Mouse (Mus musculus) midbrain, embryonic 16.5 days (tissue): Measurements from ENCODE around the gene Dynlt1c. TPM values are rescaled to one million over a fixed set of nuclear protein-coding genes. Genes with fewer than 3 reads are reported as not detected.
"Not testable (repeated sequence)": the region's sequence is repeated elsewhere in the genome, so short reads cannot be mapped to it uniquely, and the experiment has no call there.

Experiments
- ATAC-seq: fragments of 200-750 bp; cut with Nextera tagmentation; 2 replicates; pipeline ENCODE4 v1.8.0; 2017; ENCODE audit warnings: moderate TSS enrichment
- H3K27ac ChIP-seq: fragments of 300-500 bp; sonication (generic); 2 replicates; pipeline ENCODE4 v1.5.1; 2014; ENCODE audit warnings: mild to moderate bottlenecking, low read length, mixed read lengths
- H3K27me3 ChIP-seq: fragments of 300-500 bp; sonication (generic); 2 replicates; pipeline ENCODE4 v1.6.1; 2014; ENCODE audit warnings: low read depth, low read length, mixed read lengths; ENCODE audit not compliant: control insufficient read depth, insufficient read depth
- H3K36me3 ChIP-seq: fragments of 300-500 bp; sonication (generic); 2 replicates; pipeline ENCODE4 v1.6.1; 2014; ENCODE audit warnings: mild to moderate bottlenecking, low read length, moderate library complexity, mixed read lengths; ENCODE audit not compliant: control insufficient read depth, insufficient read depth
- H3K4me1 ChIP-seq: fragments of 300-500 bp; sonication (generic); 2 replicates; pipeline ENCODE4 v1.6.1; 2014; ENCODE audit warnings: mild to moderate bottlenecking, low read length, mixed read lengths; ENCODE audit not compliant: control insufficient read depth, insufficient read depth
- H3K4me2 ChIP-seq: fragments of 300-500 bp; sonication (generic); 2 replicates; pipeline ENCODE4 v1.6.1; 2014; ENCODE audit warnings: mild to moderate bottlenecking, low read length, mixed read lengths
- H3K4me3 ChIP-seq: fragments of 300-500 bp; sonication (generic); 2 replicates; pipeline ENCODE4 v1.5.1; 2014; ENCODE audit warnings: low read depth, mild to moderate bottlenecking, low read length, moderate library complexity, mixed read lengths
- H3K9ac ChIP-seq: fragments of 300-500 bp; sonication (generic); 2 replicates; pipeline ENCODE4 v1.6.1; 2014; ENCODE audit warnings: low read depth, low read length, mixed read lengths
- H3K9me3 ChIP-seq: fragments of 300-500 bp; sonication (generic); replicated peaks from 2 replicates; pipeline ENCODE4 v1.6.1; 2014; ENCODE audit warnings: mild to moderate bottlenecking, low read length, mixed read lengths; ENCODE audit not compliant: control insufficient read depth, poor library complexity, severe bottlenecking
- WGBS: fragments of 180-500 bp; shearing (Covaris S2); extraction: QIAGEN DNeasy Blood & Tissue Kit; methylation state at CpG from one replicate; pipeline ENCODE4 v1.1.7; 2014; 5-methylcytosine and 5-hydroxymethylcytosine counted together
- polyA plus RNA-seq: library from polyadenylated mRNA; unstranded; fragments of >200 nt; fragmentation: Nextera tagmentation; extraction: Ambion mirVana; gene quantifications from 2 replicates; pipeline ENCODE4 v1.2.1, GENCODE M21; 2015

Dynlt1c gene
- 61.5 and 73.2 TPM in 2 replicates for polyA plus RNA-seq

DNA sequence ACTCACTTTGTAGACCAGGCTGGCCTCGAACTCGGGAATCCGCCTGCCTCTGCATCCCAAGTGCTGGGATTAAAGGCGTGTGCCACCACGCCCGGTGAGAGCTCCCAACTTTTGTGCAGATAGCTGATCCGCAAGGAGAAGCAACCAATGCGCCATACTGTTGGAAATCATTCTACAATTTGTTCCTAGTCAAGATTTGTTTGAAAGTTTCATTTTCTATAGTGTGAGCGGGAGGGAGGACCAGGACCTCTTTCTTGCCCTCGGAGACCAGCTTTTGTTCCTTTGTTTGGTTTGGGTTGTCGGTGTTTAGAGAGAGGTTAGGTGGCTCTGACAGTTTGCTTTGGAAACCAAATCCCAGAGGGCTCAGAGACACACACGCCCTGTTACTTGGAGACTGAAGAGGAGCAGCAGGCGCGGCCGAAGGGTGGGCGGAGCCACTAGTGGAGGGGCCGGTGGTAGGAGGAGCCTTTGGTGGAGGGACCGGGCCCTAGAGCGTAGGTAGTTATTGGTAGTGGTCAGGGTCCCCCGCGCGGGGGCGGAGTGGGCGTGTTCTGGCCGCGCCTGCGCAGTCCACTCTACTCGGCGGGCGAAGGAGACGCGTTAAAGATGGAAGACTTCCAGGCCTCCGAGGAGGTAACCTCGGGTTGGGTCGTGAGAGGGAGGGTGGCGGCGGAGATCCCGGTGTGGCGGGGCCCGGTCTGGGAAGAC lies at the start of gene Dynlt1c:
Gene Dynlt1c (plus strand): TSS at position 468 of the 708 bp plus-strand sequence.
- peak within 1 kb of the TSS; percentile 67; the same call in 1 of the 2 replicates for H3K27ac ChIP-seq
- not testable (repeated sequence) for H3K36me3 ChIP-seq, H3K27me3 ChIP-seq, H3K9me3 ChIP-seq, H3K4me1 ChIP-seq
- peak; percentile 95 for ATAC-seq
- peak within 1 kb of the TSS; percentile 47 for H3K4me2 ChIP-seq
- 5% methylated on average over 25 of the region's 40 CpGs for WGBS
- peak within 1 kb of the TSS; percentile 41; the same call in 1 of the 2 replicates for H3K9ac ChIP-seq
- H3K4me3 ChIP-seq = peak within 1 kb of the TSS; percentile 33

GRCm38 (mm10) chr17:6553798-6554197 lies 47.7 kb upstream of the Dynlt1c start:
- H3K27ac ChIP-seq, H3K4me1 ChIP-seq, H3K36me3 ChIP-seq, H3K9ac ChIP-seq, H3K27me3 ChIP-seq, H3K4me3 ChIP-seq, H3K9me3 ChIP-seq, H3K4me2 ChIP-seq: not testable (repeated sequence)
- no CpG with 5 or more reads among the region's 4 CpGs for WGBS
- peak; percentile 64; the same call in 1 of the 2 replicates for ATAC-seq

- ATAC-seq, H3K9me3 ChIP-seq: not testable (repeated sequence)
- WGBS = no CpG with 5 or more reads among the region's 5 CpGs
Measured at GRCm38 (mm10) chr17:6554243-6554642, 47.2 kb upstream of the Dynlt1c start.

GRCm38 (mm10) chr17:6559447-6560133 lies 41.9 kb upstream of the Dynlt1c start:
- H3K4me1 ChIP-seq, H3K9me3 ChIP-seq, H3K4me3 ChIP-seq, H3K36me3 ChIP-seq, H3K4me2 ChIP-seq, H3K27me3 ChIP-seq, H3K9ac ChIP-seq, H3K27ac ChIP-seq: not testable (repeated sequence)
- ATAC-seq = peak; percentile 67
- no CpG with 5 or more reads among the region's 4 CpGs for WGBS

More at GRCm38 (mm10) chr17:6554243-6554642, 47.2 kb upstream of the Dynlt1c start:
- not testable (repeated sequence) for H3K4me1 ChIP-seq, H3K4me3 ChIP-seq, H3K27me3 ChIP-seq, H3K4me2 ChIP-seq, H3K36me3 ChIP-seq, H3K27ac ChIP-seq, H3K9ac ChIP-seq

DNA sequence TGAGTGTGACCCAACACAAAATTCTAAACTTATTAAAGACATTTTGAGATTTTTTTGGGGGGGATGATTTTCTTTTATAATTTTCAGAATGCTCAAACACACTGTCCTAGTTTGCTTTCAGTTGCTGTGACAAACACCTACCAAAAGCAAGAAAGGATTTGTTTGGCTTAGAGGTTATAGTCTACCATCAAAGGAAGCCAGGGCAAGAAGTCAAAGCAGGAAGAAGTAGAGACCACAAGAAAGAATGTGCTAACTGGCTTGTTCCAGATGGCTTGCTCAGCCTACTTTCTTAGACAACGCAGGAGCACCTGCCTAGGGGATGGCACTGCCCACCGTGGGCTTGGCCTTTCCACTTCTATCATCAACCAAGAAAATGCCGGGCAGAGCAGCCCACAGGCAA lies 36.6 kb upstream of the Dynlt1c start:
- not testable (repeated sequence) for H3K9me3 ChIP-seq, H3K4me2 ChIP-seq, H3K27ac ChIP-seq, H3K4me3 ChIP-seq, H3K4me1 ChIP-seq, ATAC-seq, H3K27me3 ChIP-seq, H3K36me3 ChIP-seq, H3K9ac ChIP-seq
- 95% methylated on average over 3 of the region's 3 CpGs for WGBS

- ATAC-seq, H3K4me3 ChIP-seq, H3K4me2 ChIP-seq, H3K27me3 ChIP-seq, H3K9me3 ChIP-seq, H3K27ac ChIP-seq, H3K4me1 ChIP-seq, H3K36me3 ChIP-seq, H3K9ac ChIP-seq: not testable (repeated sequence)
- 68% methylated on average over 4 of the region's 8 CpGs for WGBS
Measured at GRCm38 (mm10) chr17:6567908-6568307, 33.6 kb upstream of the Dynlt1c start.

- not testable (repeated sequence) for ATAC-seq, H3K9ac ChIP-seq, H3K36me3 ChIP-seq, H3K27me3 ChIP-seq, H3K27ac ChIP-seq, H3K4me3 ChIP-seq, H3K4me2 ChIP-seq, H3K9me3 ChIP-seq, H3K4me1 ChIP-seq
- WGBS = 96% methylated on average over 9 of the region's 11 CpGs
Measured at GRCm38 (mm10) chr17:6571296-6571695, 30.2 kb upstream of the Dynlt1c start.

- H3K27ac ChIP-seq, H3K36me3 ChIP-seq, H3K9ac ChIP-seq, H3K27me3 ChIP-seq, H3K4me2 ChIP-seq, H3K9me3 ChIP-seq, ATAC-seq, H3K4me1 ChIP-seq, H3K4me3 ChIP-seq: not testable (repeated sequence)
- no CpG with 5 or more reads among the region's 1 CpGs for WGBS
Measured at GRCm38 (mm10) chr17:6572202-6572601, 29.3 kb upstream of the Dynlt1c start.

GRCm38 (mm10) chr17:6575376-6575775 lies 26.1 kb upstream of the Dynlt1c start:
- H3K27ac ChIP-seq, ATAC-seq, H3K4me1 ChIP-seq: not testable (repeated sequence)

More at GRCm38 (mm10) chr17:6575376-6575775, 26.1 kb upstream of the Dynlt1c start:
- not testable (repeated sequence) for H3K36me3 ChIP-seq, H3K9me3 ChIP-seq, H3K4me3 ChIP-seq, H3K4me2 ChIP-seq, H3K9ac ChIP-seq, H3K27me3 ChIP-seq
- 93% methylated on average over 8 of the region's 8 CpGs for WGBS
